Mouse (Mus musculus): ENCODE measurements around the gene Hpse2. TPM values are rescaled to one million over a fixed set of nuclear protein-coding genes. Genes with fewer than 3 reads are reported as not detected.

The Hpse2 gene
- polyA plus RNA-seq, 1 experiment from 2014 or later = 2.0 TPM

DNA sequence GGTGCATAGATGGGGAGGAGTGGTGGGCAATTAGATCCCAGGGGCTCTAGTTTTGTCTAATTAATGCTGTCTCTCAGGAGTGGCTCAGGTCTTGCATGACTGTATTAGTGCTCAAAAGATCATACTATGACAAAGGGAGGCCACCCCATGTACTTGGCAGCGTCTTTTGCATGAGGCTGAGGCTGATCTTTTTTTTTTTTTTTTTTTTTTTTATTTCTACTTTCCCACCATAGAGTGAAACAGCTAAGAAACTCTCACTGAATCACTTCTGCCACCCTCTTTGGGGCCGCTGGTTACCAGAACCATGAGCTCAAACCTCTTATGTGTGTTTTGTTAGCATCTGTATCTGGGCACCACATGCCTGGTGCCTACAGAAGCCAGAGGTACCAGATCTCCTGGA, 549.0 kb downstream of the Hpse2 start:
- H3K27me3 ChIP-seq (ENCODE audit: control insufficient read depth, insufficient read depth, low read length) = no peaks in the 10 kb centered on the region
- no peak for ATAC-seq (ENCODE audit: insufficient read depth, low FRiP score, low TSS enrichment)
- DNase-seq (ENCODE audit: low spot score) = no peak
- no peaks in the 10 kb centered on the region for H3K9me3 ChIP-seq (ENCODE audit: control insufficient read depth, low read length)
- H3K4me2 ChIP-seq (ENCODE audit: low read depth) = no peak overlapping the region
- WGBS = 86% methylated on average over 2 of the region's 2 CpGs
- no peaks in the 10 kb centered on the region for H3K4me1 ChIP-seq (ENCODE audit: control insufficient read depth, insufficient read depth, low read length)
- H3K27ac ChIP-seq (ENCODE audit: low read depth, low read length) = no peak overlapping the region
- no peak overlapping the region for H3K9ac ChIP-seq (ENCODE audit: low read length)
- no peaks in the 10 kb centered on the region for H3K36me3 ChIP-seq (ENCODE audit: control insufficient read depth, insufficient read depth, low read length)
- no peak overlapping the region for H3K4me3 ChIP-seq (ENCODE audit: low read depth, low read length)

DNA sequence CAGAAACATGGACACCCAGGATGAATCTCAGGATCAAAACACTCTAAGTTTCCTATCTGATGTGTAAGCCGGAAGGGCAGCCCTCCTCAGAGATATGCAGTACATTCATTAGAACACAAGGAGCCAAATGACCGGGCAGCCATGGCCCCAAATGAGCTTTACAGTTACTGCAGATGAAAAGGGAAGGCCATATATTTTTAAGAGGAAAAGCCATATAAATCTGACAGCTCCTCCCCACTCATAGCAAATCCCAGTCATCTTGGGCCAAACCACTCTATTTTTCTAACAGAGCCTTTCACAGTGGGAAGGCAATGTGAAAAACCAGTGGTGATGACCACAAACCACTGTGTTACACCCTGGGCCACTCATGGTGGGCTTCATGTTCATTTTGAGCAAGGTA, 549.9 kb downstream of the Hpse2 start:
- H3K27me3 ChIP-seq (ENCODE audit: control insufficient read depth, insufficient read depth, low read length) = no peaks in the 10 kb centered on the region
- no peak overlapping the region for H3K9ac ChIP-seq (ENCODE audit: low read length)
- 80% methylated on average over 2 of the region's 2 CpGs for WGBS
- H3K9me3 ChIP-seq (ENCODE audit: control insufficient read depth, low read length) = no peaks in the 10 kb centered on the region
- no peak overlapping the region for H3K4me2 ChIP-seq (ENCODE audit: low read depth)
- no peak for DNase-seq (ENCODE audit: low spot score)
- H3K4me1 ChIP-seq (ENCODE audit: control insufficient read depth, insufficient read depth, low read length) = no peaks in the 10 kb centered on the region
- no peak for ATAC-seq (ENCODE audit: insufficient read depth, low FRiP score, low TSS enrichment)
- no peak overlapping the region for H3K27ac ChIP-seq (ENCODE audit: low read depth, low read length)
- no peaks in the 10 kb centered on the region for H3K36me3 ChIP-seq (ENCODE audit: control insufficient read depth, insufficient read depth, low read length)
- H3K4me3 ChIP-seq (ENCODE audit: low read depth, low read length) = no peak overlapping the region

DNA sequence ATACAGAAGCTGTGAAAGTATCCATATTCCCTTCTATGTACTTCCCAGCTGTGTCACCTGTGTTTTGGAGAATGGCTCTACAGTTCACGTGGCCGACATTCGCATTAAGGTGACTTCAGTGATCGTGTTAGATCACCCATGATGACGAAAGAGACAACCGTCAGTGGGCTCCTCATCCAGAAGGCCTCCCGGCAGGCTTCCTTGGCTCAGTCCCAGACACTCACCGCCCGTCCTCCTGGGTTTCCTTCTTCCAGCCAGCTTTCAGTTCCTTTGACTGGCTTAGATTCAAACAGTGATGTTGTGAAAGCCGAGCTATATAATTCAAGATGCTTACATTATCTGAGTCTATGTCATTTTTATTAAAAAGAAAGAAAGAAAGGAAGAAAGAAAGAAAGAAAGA, 550.6 kb downstream of the Hpse2 start:
- Histone ChIP-seq H3K4me2 (ENCODE audit: low read depth) (no peak overlapping the region), H3K4me3 (ENCODE audit: low read depth, low read length) (no peak overlapping the region), H3K4me1 (ENCODE audit: control insufficient read depth, insufficient read depth, low read length) (no peaks in the 10 kb centered on the region), H3K27ac (ENCODE audit: low read depth, low read length) (no peak overlapping the region), H3K9me3 (ENCODE audit: control insufficient read depth, low read length) (no peaks in the 10 kb centered on the region), H3K36me3 (ENCODE audit: control insufficient read depth, insufficient read depth, low read length) (no peaks in the 10 kb centered on the region), H3K9ac (ENCODE audit: low read length) (no peak overlapping the region), H3K27me3 (ENCODE audit: control insufficient read depth, insufficient read depth, low read length) (no peaks in the 10 kb centered on the region)
- WGBS = 88% methylated on average over 10 of the region's 10 CpGs
- ATAC-seq (ENCODE audit: insufficient read depth, low FRiP score, low TSS enrichment) (no peak), DNase-seq (ENCODE audit: low spot score) (no peak)

DNA sequence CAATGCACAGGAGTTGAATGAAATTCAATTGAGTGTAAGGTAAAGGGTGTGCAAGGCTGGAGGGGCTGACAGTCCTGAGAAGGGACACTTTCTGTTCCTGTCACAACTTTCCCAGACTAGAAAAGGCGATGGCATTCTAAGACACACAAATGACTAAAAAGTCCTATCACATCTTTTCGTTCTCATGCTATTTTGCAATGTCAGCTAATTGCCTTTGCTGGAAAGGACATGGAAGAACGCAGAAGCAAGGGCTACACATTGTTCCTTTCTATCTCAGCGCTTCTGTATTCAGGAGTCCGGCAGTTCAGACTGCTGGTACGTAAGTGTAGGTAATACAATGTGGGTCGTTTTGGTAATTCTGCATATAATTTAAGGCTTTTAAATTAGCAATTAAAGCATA, 555.0 kb downstream of the Hpse2 start:
- no peaks in the 10 kb centered on the region for H3K27me3 ChIP-seq (ENCODE audit: control insufficient read depth, insufficient read depth, low read length)
- WGBS = 85% methylated on average over 7 of the region's 7 CpGs
- H3K36me3 ChIP-seq (ENCODE audit: control insufficient read depth, insufficient read depth, low read length) = no peaks in the 10 kb centered on the region
- no peak overlapping the region for H3K27ac ChIP-seq (ENCODE audit: low read depth, low read length)
- no peak overlapping the region for H3K9ac ChIP-seq (ENCODE audit: low read length)
- H3K4me3 ChIP-seq (ENCODE audit: low read depth, low read length) = no peak overlapping the region
- no peaks in the 10 kb centered on the region for H3K4me1 ChIP-seq (ENCODE audit: control insufficient read depth, insufficient read depth, low read length)
- no peak overlapping the region for H3K4me2 ChIP-seq (ENCODE audit: low read depth)
- DNase-seq (ENCODE audit: low spot score) = no peak
- H3K9me3 ChIP-seq (ENCODE audit: control insufficient read depth, low read length) = no peaks in the 10 kb centered on the region
- no peak for ATAC-seq (ENCODE audit: insufficient read depth, low FRiP score, low TSS enrichment)

DNA sequence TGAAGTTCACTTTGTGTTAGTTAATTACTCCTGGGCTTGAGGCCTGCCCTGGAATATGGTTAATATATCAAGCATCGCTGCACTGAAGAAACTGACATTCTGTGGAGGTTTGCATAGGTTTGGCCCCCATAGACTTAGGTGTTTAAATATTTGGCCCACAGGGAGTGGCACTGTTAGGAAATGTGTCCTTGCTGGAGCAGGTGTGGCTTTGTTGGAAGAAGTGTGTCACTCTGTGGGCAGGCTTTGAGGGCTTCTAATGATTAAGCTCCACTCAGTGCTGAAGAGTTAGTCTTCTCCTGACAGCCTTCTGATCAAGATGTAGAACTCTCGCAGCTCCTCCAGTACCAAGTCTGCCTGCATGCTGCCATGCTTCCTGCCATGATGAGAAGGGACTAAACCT, 555.9 kb downstream of the Hpse2 start:
- 91% methylated on average over 2 of the region's 2 CpGs for whole genome bisulfite sequencing
- no peaks in the 10 kb centered on the region for H3K4me1 ChIP-seq (ENCODE audit: control insufficient read depth, insufficient read depth, low read length)
- H3K9ac ChIP-seq (ENCODE audit: low read length) = no peak overlapping the region
- no peak for ATAC-seq (ENCODE audit: insufficient read depth, low FRiP score, low TSS enrichment)
- DNase-seq (ENCODE audit: low spot score) = no peak
- H3K27me3 ChIP-seq (ENCODE audit: control insufficient read depth, insufficient read depth, low read length) = no peaks in the 10 kb centered on the region
- H3K9me3 ChIP-seq (ENCODE audit: control insufficient read depth, low read length) = no peaks in the 10 kb centered on the region
- H3K4me3 ChIP-seq (ENCODE audit: low read depth, low read length) = no peak overlapping the region
- H3K4me2 ChIP-seq (ENCODE audit: low read depth) = no peak overlapping the region
- H3K27ac ChIP-seq (ENCODE audit: low read depth, low read length) = no peak overlapping the region
- no peaks in the 10 kb centered on the region for H3K36me3 ChIP-seq (ENCODE audit: control insufficient read depth, insufficient read depth, low read length)

DNA sequence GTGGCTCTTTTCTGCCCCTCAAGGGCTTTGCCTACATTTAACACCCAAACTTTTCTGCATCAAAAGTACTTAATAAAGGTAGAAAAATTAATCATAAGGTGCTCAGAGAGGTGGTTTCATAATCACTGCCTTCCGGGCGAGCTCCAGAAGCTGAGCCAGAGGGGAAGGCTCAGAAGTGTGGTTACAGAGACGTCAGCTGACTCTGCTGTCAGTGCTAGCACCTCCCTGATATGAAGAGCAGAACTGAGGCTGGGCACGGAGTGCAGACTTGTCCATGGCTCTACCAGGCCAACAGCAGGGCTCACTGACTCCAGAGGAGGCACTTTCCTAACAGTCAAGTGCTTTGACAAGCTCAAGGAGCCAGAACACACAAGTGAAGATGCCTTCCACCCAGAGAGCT, 559.0 kb downstream of the Hpse2 start:
- no peaks in the 10 kb centered on the region for H3K9me3 ChIP-seq (ENCODE audit: control insufficient read depth, low read length)
- H3K4me1 ChIP-seq (ENCODE audit: control insufficient read depth, insufficient read depth, low read length) = no peaks in the 10 kb centered on the region
- H3K36me3 ChIP-seq (ENCODE audit: control insufficient read depth, insufficient read depth, low read length) = no peaks in the 10 kb centered on the region
- no peak overlapping the region for H3K27ac ChIP-seq (ENCODE audit: low read depth, low read length)
- no peak overlapping the region for H3K9ac ChIP-seq (ENCODE audit: low read length)
- no peak overlapping the region for H3K4me2 ChIP-seq (ENCODE audit: low read depth)
- H3K4me3 ChIP-seq (ENCODE audit: low read depth, low read length) = no peak overlapping the region
- ATAC-seq (ENCODE audit: insufficient read depth, low FRiP score, low TSS enrichment) (no peak), DNase-seq (ENCODE audit: low spot score) (no peak)
- WGBS = 76% methylated on average over 4 of the region's 4 CpGs
- no peaks in the 10 kb centered on the region for H3K27me3 ChIP-seq (ENCODE audit: control insufficient read depth, insufficient read depth, low read length)

DNA sequence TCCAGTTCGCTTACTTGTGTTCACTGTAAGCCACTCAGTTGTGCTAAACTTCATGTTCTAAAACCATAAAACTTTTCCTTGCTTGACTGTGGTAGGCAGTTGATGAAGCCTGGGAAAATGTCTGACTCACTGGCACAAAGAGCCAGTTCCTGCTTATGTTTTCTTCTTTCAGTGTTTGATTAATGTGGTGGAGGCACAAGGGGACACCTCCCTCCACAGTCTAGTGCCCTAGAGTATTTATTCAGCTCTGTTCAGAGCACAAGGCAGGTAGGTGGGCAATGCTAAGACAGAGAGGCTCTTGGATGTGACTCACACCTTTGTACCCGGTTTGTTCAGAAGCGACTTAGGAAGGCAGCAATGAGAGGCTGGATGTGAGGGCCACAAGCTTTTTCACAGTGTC, 560.3 kb downstream of the Hpse2 start:
- Histone ChIP-seq H3K4me3 (ENCODE audit: low read depth, low read length) (no peak overlapping the region), H3K27me3 (ENCODE audit: control insufficient read depth, insufficient read depth, low read length) (no peaks in the 10 kb centered on the region), H3K27ac (ENCODE audit: low read depth, low read length) (no peak overlapping the region), H3K36me3 (ENCODE audit: control insufficient read depth, insufficient read depth, low read length) (no peaks in the 10 kb centered on the region), H3K4me2 (ENCODE audit: low read depth) (no peak overlapping the region), H3K9ac (ENCODE audit: low read length) (no peak overlapping the region), H3K9me3 (ENCODE audit: control insufficient read depth, low read length) (no peaks in the 10 kb centered on the region), H3K4me1 (ENCODE audit: control insufficient read depth, insufficient read depth, low read length) (no peaks in the 10 kb centered on the region)
- no peak for DNase-seq (ENCODE audit: low spot score)
- no peak for ATAC-seq (ENCODE audit: insufficient read depth, low FRiP score, low TSS enrichment)
- WGBS = 79% methylated on average over 3 of the region's 3 CpGs

DNA sequence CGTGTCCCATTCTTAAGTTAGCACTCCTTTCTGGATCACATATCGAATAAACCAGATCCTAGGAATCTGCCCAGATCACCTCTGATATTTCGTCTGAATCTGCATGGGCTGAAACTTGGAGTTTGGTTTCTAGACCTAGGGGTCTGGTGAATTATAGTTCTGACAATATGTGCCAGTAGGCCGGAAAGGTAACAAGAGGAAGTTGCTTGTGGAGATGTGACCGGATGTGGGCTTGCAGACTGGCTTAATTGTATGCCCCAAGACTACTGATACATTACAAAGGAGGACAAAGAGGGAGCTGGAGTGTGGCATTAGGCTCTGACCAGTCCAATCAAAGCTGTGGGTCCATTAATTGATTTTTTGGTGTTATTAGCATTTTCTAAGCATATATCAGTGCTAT, 568.0 kb downstream of the Hpse2 start:
- DNase-seq (ENCODE audit: low spot score) (no peak), ATAC-seq (ENCODE audit: insufficient read depth, low FRiP score, low TSS enrichment) (no peak)
- H3K27ac ChIP-seq (ENCODE audit: low read depth, low read length) = no peak overlapping the region
- H3K4me2 ChIP-seq (ENCODE audit: low read depth) = no peak overlapping the region
- no peaks in the 10 kb centered on the region for H3K27me3 ChIP-seq (ENCODE audit: control insufficient read depth, insufficient read depth, low read length)
- no peak overlapping the region for H3K4me3 ChIP-seq (ENCODE audit: low read depth, low read length)
- no peaks in the 10 kb centered on the region for H3K4me1 ChIP-seq (ENCODE audit: control insufficient read depth, insufficient read depth, low read length)
- no peak overlapping the region for H3K9ac ChIP-seq (ENCODE audit: low read length)
- no peaks in the 10 kb centered on the region for H3K36me3 ChIP-seq (ENCODE audit: control insufficient read depth, insufficient read depth, low read length)
- WGBS = 92% methylated on average over 5 of the region's 5 CpGs
- H3K9me3 ChIP-seq (ENCODE audit: control insufficient read depth, low read length) = no peaks in the 10 kb centered on the region

DNA sequence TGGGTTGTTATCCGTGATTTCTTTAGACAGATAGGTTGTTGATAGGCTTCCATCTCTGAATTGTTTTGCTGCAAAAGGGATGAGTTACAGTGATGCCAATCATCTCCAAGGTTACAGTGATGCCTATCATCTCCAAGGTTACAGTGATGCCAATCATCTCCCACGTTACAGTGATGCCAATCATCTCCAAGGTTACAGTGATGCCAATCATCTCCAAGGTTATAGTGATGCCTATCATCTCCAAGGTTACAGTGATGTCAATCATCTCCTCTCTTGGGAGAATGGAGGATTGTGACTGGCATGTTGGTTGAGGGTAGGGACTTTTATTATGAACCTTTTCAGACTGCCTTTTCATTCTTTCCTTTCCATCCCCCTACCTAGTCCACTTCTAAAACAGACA, 570.4 kb downstream of the Hpse2 start:
- Histone ChIP-seq H3K4me1 (ENCODE audit: control insufficient read depth, insufficient read depth, low read length) (no peaks in the 10 kb centered on the region), H3K9ac (ENCODE audit: low read length) (no peak overlapping the region), H3K27me3 (ENCODE audit: control insufficient read depth, insufficient read depth, low read length) (no peaks in the 10 kb centered on the region), H3K27ac (ENCODE audit: low read depth, low read length) (no peak overlapping the region), H3K36me3 (ENCODE audit: control insufficient read depth, insufficient read depth, low read length) (no peaks in the 10 kb centered on the region), H3K4me3 (ENCODE audit: low read depth, low read length) (no peak overlapping the region), H3K9me3 (ENCODE audit: control insufficient read depth, low read length) (no peaks in the 10 kb centered on the region), H3K4me2 (ENCODE audit: low read depth) (no peak overlapping the region)
- ATAC-seq (ENCODE audit: insufficient read depth, low FRiP score, low TSS enrichment) (no peak), DNase-seq (ENCODE audit: low spot score) (no peak)
- WGBS = 77% methylated on average over 2 of the region's 2 CpGs

Data from neural tube, embryonic 11.5 days (tissue).